In genomic region chr9:64811538-64812474, GRCm38 (mm10) we compare ENCODE assay signal across 7 mouse cellular contexts. TPM values are rescaled to one million over a fixed set of nuclear protein-coding genes. Genes with fewer than 3 reads are reported as not detected.
A peak's percentile ranks its signal among the peaks of the same experiment; 100 is the strongest.
DNase-seq lines count a peak whose midpoint lies in the region; ATAC-seq and TF ChIP-seq lines count a peak whose summit lies in the region.

No protein-coding gene starts in this region.

- peak; percentile 85 for ATAC-seq in forebrain, embryonic 12.5 days (ENCODE audit: low FRiP score)
- ATAC-seq in hindbrain, embryonic 13.5 days (ENCODE audit: low FRiP score), result peak; percentile 89

- no peak for TF ChIP-seq CTCF in bone marrow macrophage, adult 2 months (IDR thresholded peaks at IDR 0.05; ENCODE audit: low read depth, low read length)

- peak overlapping the region; percentile 53 for H3K27ac ChIP-seq in bone marrow macrophage, adult 2 months (ENCODE audit: insufficient read depth, low read depth, low read length)
- H3K27ac ChIP-seq in forebrain, embryonic 12.5 days, result peak overlapping the region; percentile 98
- peak overlapping the region; percentile 98 for H3K27ac ChIP-seq in hindbrain, embryonic 13.5 days

- H3K4me3 ChIP-seq in bone marrow macrophage, adult 2 months (ENCODE audit: insufficient read depth, low read length), result peak overlapping the region; percentile 92
- peak overlapping the region; percentile 74 for H3K4me3 ChIP-seq in forebrain, embryonic 12.5 days (replicated peaks)
- peak overlapping the region; percentile 79 for H3K4me3 ChIP-seq in hindbrain, embryonic 13.5 days

- no peaks in the 10 kb centered on the region for H3K27me3 ChIP-seq in forebrain, embryonic 12.5 days
- H3K27me3 ChIP-seq in hindbrain, embryonic 13.5 days, result no peaks in the 10 kb centered on the region

- peak overlapping the region; percentile 80 for H3K4me2 ChIP-seq in forebrain, embryonic 12.5 days
- peak overlapping the region; percentile 69 for H3K4me2 ChIP-seq in hindbrain, embryonic 13.5 days

- H3K4me1 ChIP-seq in bone marrow macrophage, adult 2 months (ENCODE audit: control insufficient read depth, insufficient read depth, low read length), result peaks cover 19% of the 10 kb centered on the region
- H3K4me1 ChIP-seq in forebrain, embryonic 12.5 days, result peaks cover 14% of the 10 kb centered on the region
- H3K4me1 ChIP-seq in hindbrain, embryonic 13.5 days (replicated peaks), result peaks cover 13% of the 10 kb centered on the region

- under 1% methylated on average over 58 of the region's 59 CpGs for WGBS in forebrain, embryonic 12.5 days
- WGBS in hindbrain, embryonic 13.5 days, result under 1% methylated on average over 59 of the region's 59 CpGs

- no peaks in the 10 kb centered on the region for H3K9me3 ChIP-seq in forebrain, embryonic 12.5 days
- H3K9me3 ChIP-seq in hindbrain, embryonic 13.5 days, result no peaks in the 10 kb centered on the region

- DNase-seq in NIH3T3 (ENCODE audit: low read depth), result peak; percentile 79
- DNase-seq in left cerebral cortex, adult 11 months (ENCODE audit: low spot score), result peak; percentile 41
- peak; percentile 62 for DNase-seq in lung, postnatal 36 days
- peak; percentile 67 for DNase-seq in right cerebral cortex, postnatal 14 days

- no peaks in the 10 kb centered on the region for H3K36me3 ChIP-seq in forebrain, embryonic 12.5 days (replicated peaks)
- no peaks in the 10 kb centered on the region for H3K36me3 ChIP-seq in hindbrain, embryonic 13.5 days

- TF ChIP-seq POLR2A in bone marrow macrophage, adult 2 months (IDR thresholded peaks at IDR 0.05; ENCODE audit: borderline replicate concordance, low read depth, low read length), result no peak

- peak overlapping the region; percentile 80 for H3K9ac ChIP-seq in forebrain, embryonic 12.5 days
- H3K9ac ChIP-seq in hindbrain, embryonic 13.5 days, result peak overlapping the region; percentile 92

RNA-seq across cellular contexts. Expression of gene Dennd4a, which starts 0.7 kb away (rescaled TPM):
- polyA plus RNA-seq in bone marrow macrophage, adult 2 months (2012; ENCODE audit: insufficient read depth, insufficient read length, missing spikeins), result 14.9 and 18.3 TPM in 2 replicates
- 9.9 and 11.4 TPM in 2 replicates for polyA plus RNA-seq in forebrain, embryonic 12.5 days (2016; fragmentation: Nextera tagmentation; extraction: Ambion mirVana)
- polyA plus RNA-seq in hindbrain, embryonic 13.5 days (2015; fragmentation: Nextera tagmentation; extraction: Ambion mirVana), result 9.4 and 10.0 TPM in 2 replicates

Comparison
In these comparisons a context has a peak if more than half of its experiments do, and no peak if none do; other contexts are left out.
1. Peak in every context shown above with its lines: DNase-seq, ATAC-seq, H3K4me3 ChIP-seq and H3K27ac ChIP-seq.